In genomic region chr1:154909554-154909953, GRCm38 (mm10) we compare ENCODE assay signal across 25 mouse cellular contexts. TPM values are rescaled to one million over a fixed set of nuclear protein-coding genes. Genes with fewer than 3 reads are reported as not detected.
A peak's percentile ranks its signal among the peaks of the same experiment; 100 is the strongest.
DNase-seq lines count a peak whose midpoint lies in the region; ATAC-seq and TF ChIP-seq lines count a peak whose summit lies in the region.
"Had no signal": no experiment of that assay in that cellular context is flagged by ENCODE, and none has a peak within 500 bp of the region (broad histone marks: within the 10 kb centered on the region; RNA-seq: fewer than 3 reads in every experiment).

No protein-coding gene starts in this region.

- intact Hi-C loops in heart, adult 2 months (cut with DNase I), result no loop called here

- DNase-seq in heart, adult 11 months, result peak; percentile 31
- DNase-seq in heart, adult 2 months, result no peak
- DNase-seq in splenic B cell, adult 2 months (ENCODE audit: low read depth, low spot score), result peak; percentile 7
- no peak for DNase-seq in lung, postnatal 4 days
- no peak for DNase-seq in gastrocnemius, postnatal 4 days (ENCODE audit: low spot score in 2 of 2)
- DNase-seq: adrenal gland, adult 2 months; adrenal gland, postnatal 10 days; adrenal gland, postnatal 25 days; B cell, adult 2 months; cerebellum, adult 11 months; cerebellum, adult 18-20 months; cerebellum, adult 8-10 months; cerebellum, postnatal 10 days; cerebellum, postnatal 25 days had no signal

- WGBS in heart, adult 2 months, result 65% methylated on average over 2 of the region's 2 CpGs

- no peaks in the 10 kb centered on the region for H3K27me3 ChIP-seq in heart, adult 2 months (ENCODE audit: control insufficient read depth, insufficient read depth, low read length)
- no peaks in the 10 kb centered on the region for H3K27me3 ChIP-seq in splenic B cell, adult 2 months (ENCODE audit: control insufficient read depth, insufficient read depth, low read length, poor library complexity, severe bottlenecking)
- H3K27me3 ChIP-seq: CH12.LX; embryonic facial prominence, embryonic 12.5 days; forebrain, embryonic 13.5 days; forebrain, embryonic 15.5 days had no signal

- no peaks in the 10 kb centered on the region for H3K79me2 ChIP-seq in heart, adult 2 months (replicated peaks; ENCODE audit: control insufficient read depth, insufficient read depth, low read length)

- ATAC-seq in granulocyte monocyte progenitor cell, adult 5-6 weeks (replicated peaks; ENCODE audit: poor library complexity, severe bottlenecking), result peak; percentile 77
- ATAC-seq in megakaryocyte progenitor cell, adult 5-6 weeks (replicated peaks; ENCODE audit: poor library complexity), result peak; percentile 76
- ATAC-seq: activated CD4-positive, CD25-positive, alpha-beta regulatory T cell, adult 4 months; CD4-positive, CD25-positive, alpha-beta regulatory T cell, adult 4 months; forebrain, embryonic 13.5 days; forebrain, embryonic 15.5 days; Patski had no signal

- no peak for TF ChIP-seq POLR2A in heart, adult 2 months (IDR thresholded peaks at IDR 0.05; ENCODE audit: insufficient read depth, low read depth, low read length)

- H3K36me3 ChIP-seq in heart, adult 2 months (ENCODE audit: control insufficient read depth, insufficient read depth, low read length), result no peaks in the 10 kb centered on the region
- no peaks in the 10 kb centered on the region for H3K36me3 ChIP-seq in splenic B cell, adult 2 months (ENCODE audit: control insufficient read depth, insufficient read depth, low read length, poor library complexity, severe bottlenecking)
- H3K36me3 ChIP-seq: embryonic facial prominence, embryonic 10.5 days; embryonic facial prominence, embryonic 12.5 days; forebrain, embryonic 15.5 days; G1E had no signal

- no peak overlapping the region for H3K4me3 ChIP-seq in heart, adult 2 months
- H3K4me3 ChIP-seq: embryonic facial prominence, embryonic 10.5 days; embryonic facial prominence, embryonic 12.5 days; forebrain, embryonic 13.5 days; forebrain, embryonic 15.5 days had no signal

- H3K9ac ChIP-seq in heart, adult 2 months (ENCODE audit: low read depth, low read length), result no peak overlapping the region
- H3K9ac ChIP-seq: embryonic facial prominence, embryonic 12.5 days; forebrain, embryonic 13.5 days; forebrain, embryonic 15.5 days had no signal

- TF ChIP-seq EP300 in heart, adult 2 months (IDR thresholded peaks at IDR 0.05; ENCODE audit: insufficient read depth, low read depth, low read length), result no peak

- TF ChIP-seq CTCF in heart, adult 2 months (IDR thresholded peaks at IDR 0.05), result no peak

- no peaks in the 10 kb centered on the region for H3K4me1 ChIP-seq in heart, adult 2 months (ENCODE audit: control insufficient read depth, insufficient read depth, low read length)
- H3K4me1 ChIP-seq: embryonic facial prominence, embryonic 10.5 days; embryonic facial prominence, embryonic 12.5 days; forebrain, embryonic 13.5 days; forebrain, embryonic 15.5 days had no signal

- H3K27ac ChIP-seq in heart, adult 2 months, result no peak overlapping the region
- H3K27ac ChIP-seq: embryonic facial prominence, embryonic 10.5 days; embryonic facial prominence, embryonic 12.5 days; forebrain, embryonic 13.5 days; forebrain, embryonic 15.5 days had no signal

RNA-seq across cellular contexts. Expression of gene Cacna1e, which starts 25.3 kb away (rescaled TPM):
- total RNA-seq in heart, adult 2 months (2021), result under 1 TPM; 0.08 to 0.09 TPM
- polyA plus RNA-seq in heart, adult 2 months (2012; rRNA removed), result 0.06 and 0.14 TPM in 2 replicates
- not detected in 2 replicates for total RNA-seq in granulocyte monocyte progenitor cell, adult 5-6 weeks (2014; fragmentation: Nextera tagmentation)
- total RNA-seq in granulocyte monocyte progenitor cell, adult 5-6 weeks (2017), result under 0.01 TPM in 1 of 2 replicates, not detected in the other
- 0.07 and 0.34 TPM in 2 replicates for total RNA-seq in megakaryocyte progenitor cell, adult 5-6 weeks (2015)
- total RNA-seq in megakaryocyte progenitor cell, adult 5-6 weeks (2017), result 0.07 and 0.12 TPM in 2 replicates
- total RNA-seq in gastrocnemius, postnatal 4 days (2021), result under 1 TPM; 0.34 to 0.66 TPM
- polyA plus RNA-seq: G1E, Patski had no signal

Comparison
In these comparisons a context has a peak if more than half of its experiments do, and no peak if none do; other contexts are left out.
1. DNase-seq: peak in heart, adult 11 months (single experiment) and splenic B cell, adult 2 months (single experiment); none in heart, adult 2 months (0 of 2), lung, postnatal 4 days (0 of 2) and gastrocnemius, postnatal 4 days (0 of 2).